Mouse (Mus musculus) small intestine, adult 2 months (tissue): ENCODE data around the gene Vmo1. TPM values are rescaled to one million over a fixed set of nuclear protein-coding genes. Genes with fewer than 3 reads are reported as not detected.
"Not testable (repeated sequence)": the region's sequence is repeated elsewhere in the genome, so short reads cannot be mapped to it uniquely, and the experiment has no call there.

Source experiments
- H3K27ac ChIP-seq: fragments of 200-500 bp; 2 replicates; pipeline ENCODE4 v1.5.1; 2012; ENCODE audit warnings: low read depth, low read length, control low read depth, inconsistent platforms; ENCODE audit not compliant: insufficient read depth
- H3K27me3 ChIP-seq: fragments of 200-500 bp; 2 replicates; pipeline ENCODE4 v1.6.1; 2012; ENCODE audit warnings: mild to moderate bottlenecking, moderate library complexity, low read length, inconsistent platforms; ENCODE audit not compliant: control insufficient read depth, insufficient read depth
- H3K36me3 ChIP-seq: fragments of 200-500 bp; 2 replicates; pipeline ENCODE4 v1.6.1; 2012; ENCODE audit warnings: mild to moderate bottlenecking, low read length, control low read depth, inconsistent platforms; ENCODE audit not compliant: control insufficient read depth, insufficient read depth
- H3K4me1 ChIP-seq: fragments of 200-500 bp; 2 replicates; pipeline ENCODE4 v1.6.1; 2012; ENCODE audit warnings: low read length, inconsistent platforms, mixed read lengths; ENCODE audit not compliant: control insufficient read depth, insufficient read depth, insufficient read length
- H3K4me3 ChIP-seq: fragments of 200-500 bp; 2 replicates; pipeline ENCODE4 v1.5.1; 2012; ENCODE audit warnings: low read depth, mild to moderate bottlenecking, control low read depth, inconsistent platforms, low read length, moderate library complexity
- CTCF ChIP-seq: fragments of 200-500 bp; IDR thresholded peaks from 2 replicates; pipeline ENCODE4 v1.5.1; 2012; ENCODE audit warnings: low read depth, mild to moderate bottlenecking, control low read depth, inconsistent platforms, low read length, moderate library complexity, mixed read lengths; ENCODE audit not compliant: insufficient replicate concordance, insufficient read length; ENCODE audit errors: extremely low read depth
- POLR2A ChIP-seq: fragments of 200-500 bp; IDR thresholded peaks from 2 replicates; pipeline ENCODE4 v1.6.1; 2012; ENCODE audit warnings: low read depth, mild to moderate bottlenecking, control low read depth, inconsistent platforms, low read length, moderate library complexity
- WGBS: fragments of 180-500 bp; shearing (Covaris S2); methylation state at CpG from one replicate; pipeline ENCODE4 v1.1.7; 2018; 5-methylcytosine and 5-hydroxymethylcytosine counted together
- polyA plus RNA-seq: library from polyadenylated mRNA; depleted of rRNA; stranded (reverse); fragments of >200 nt; gene quantifications from 2 replicates; pipeline ENCODE4 v1.2.3, GENCODE M21; 2012

Gene Vmo1
- polyA plus RNA-seq, 1 experiment, result not detected

DNA sequence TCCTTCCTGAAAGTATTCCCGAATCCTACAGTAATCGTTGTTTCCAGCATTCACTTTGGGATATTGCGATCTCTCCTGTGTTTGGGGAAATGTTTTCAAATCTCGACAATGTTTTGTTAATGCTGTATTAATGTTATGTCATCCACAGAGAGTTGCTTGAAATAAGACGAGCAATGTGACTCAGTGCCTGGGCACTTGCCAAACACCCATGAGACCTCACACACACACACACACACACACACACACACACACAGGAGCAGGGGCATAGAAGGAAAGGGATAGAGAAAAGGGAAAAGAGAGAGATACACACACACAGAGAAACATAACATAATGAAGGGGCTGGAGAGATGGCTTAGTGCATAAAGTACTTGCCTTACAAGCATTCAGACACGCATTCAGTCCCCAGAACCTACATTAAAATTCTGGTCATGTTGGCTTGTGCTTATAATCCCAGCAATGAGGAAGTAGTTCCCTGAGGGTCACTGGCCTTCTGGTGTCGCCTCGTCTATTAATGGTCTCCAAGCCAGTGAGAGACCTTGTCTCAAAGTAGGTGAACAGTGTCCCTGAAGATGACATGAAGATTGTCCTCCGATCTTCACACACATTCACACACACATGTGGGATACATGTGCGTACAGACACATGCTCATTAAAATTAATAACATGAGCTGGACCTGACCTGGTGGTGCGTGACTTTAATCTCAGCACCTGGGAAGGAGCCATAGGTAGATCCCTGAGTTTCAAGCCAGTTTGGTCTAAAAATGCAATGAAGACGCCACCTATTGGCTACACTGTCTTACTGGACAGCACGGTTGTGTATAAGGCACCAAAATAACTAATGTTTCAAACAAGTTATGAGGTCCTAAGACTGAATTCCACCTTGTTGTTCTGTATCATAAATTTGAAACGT is 14.6 kb downstream of the Vmo1 start:
- Histone ChIP-seq H3K4me1 (peaks cover 23% of the 10 kb centered on the region), H3K4me3 (no peak overlapping the region), H3K27me3 (no peaks in the 10 kb centered on the region), H3K27ac (peak overlapping the region; percentile 83), H3K36me3 (no peaks in the 10 kb centered on the region)
- 39% methylated on average over 14 of the region's 14 CpGs for WGBS
- TF ChIP-seq POLR2A, result no peak
- no peak for TF ChIP-seq CTCF

DNA sequence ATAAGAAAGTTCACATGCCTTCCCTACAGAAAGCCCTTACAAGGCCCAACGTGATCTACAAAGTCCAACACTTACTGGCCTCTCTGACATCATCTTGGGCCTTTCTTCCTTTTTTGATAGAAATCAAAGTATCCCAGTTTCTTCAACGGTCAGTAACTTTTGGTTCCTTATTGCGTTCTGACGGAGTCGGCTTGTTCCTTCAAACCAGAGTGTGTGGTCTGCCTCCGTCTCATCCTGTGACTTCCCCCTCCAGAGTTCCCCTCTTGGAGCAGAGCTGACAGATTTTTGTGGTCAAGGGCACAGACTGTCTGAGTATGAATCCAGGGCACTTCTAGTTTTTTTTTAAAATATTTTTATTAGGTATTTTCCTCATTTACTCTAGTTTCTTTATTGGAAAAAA is 24.7 kb downstream of the Vmo1 start:
- WGBS, result 72% methylated on average over 6 of the region's 6 CpGs
- Histone ChIP-seq H3K4me1 (peaks cover 7% of the 10 kb centered on the region; the same call in 1 of the 2 replicates), H3K27me3 (no peaks in the 10 kb centered on the region), H3K4me3 (no peak overlapping the region), H3K36me3 (no peaks in the 10 kb centered on the region), H3K27ac (peak overlapping the region; percentile 74)
- TF ChIP-seq POLR2A, result no peak
- TF ChIP-seq CTCF, result no peak

- TF ChIP-seq POLR2A, result no peak
- no peak for TF ChIP-seq CTCF
- no peaks in the 10 kb centered on the region for H3K27me3 ChIP-seq
- H3K27ac ChIP-seq, result peak overlapping the region; percentile 74
- 83% methylated on average over 3 of the region's 3 CpGs for WGBS
- no peaks in the 10 kb centered on the region for H3K36me3 ChIP-seq
- H3K4me3 ChIP-seq, result no peak overlapping the region
- H3K4me1 ChIP-seq, result peaks cover 5% of the 10 kb centered on the region; the same call in 1 of the 2 replicates
Observed at GRCm38 (mm10) chr11:70489138-70489537, 25.3 kb downstream of the Vmo1 start.

DNA sequence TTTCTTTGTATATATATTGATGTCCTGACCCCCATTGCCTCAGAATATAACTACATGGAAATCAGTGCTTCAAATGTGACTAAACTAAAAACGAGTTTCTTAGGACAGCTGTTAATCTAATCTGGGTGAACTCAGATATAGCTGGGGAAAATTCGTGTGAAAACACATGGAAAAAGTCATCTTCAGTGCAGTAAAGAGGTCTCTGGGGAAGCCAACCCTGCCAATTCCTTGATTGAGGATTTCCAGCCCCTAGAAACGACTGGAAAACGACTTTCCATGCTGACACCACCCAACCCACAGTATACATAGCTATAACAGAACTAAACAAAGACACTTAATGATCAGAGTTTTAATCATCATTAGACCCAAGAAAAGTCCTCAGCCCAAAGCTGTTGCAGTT is 26.6 kb downstream of the Vmo1 start:
- no peak overlapping the region for H3K4me3 ChIP-seq
- H3K27me3 ChIP-seq, result no peaks in the 10 kb centered on the region
- 57% methylated on average over 4 of the region's 4 CpGs for WGBS
- no peaks in the 10 kb centered on the region; the same call in 1 of the 2 replicates for H3K4me1 ChIP-seq
- H3K36me3 ChIP-seq, result no peaks in the 10 kb centered on the region
- TF ChIP-seq POLR2A, result no peak
- no peak for TF ChIP-seq CTCF
- H3K27ac ChIP-seq, result no peak overlapping the region

- 45% methylated on average over 2 of the region's 2 CpGs for WGBS
- Histone ChIP-seq H3K4me3 (no peak overlapping the region), H3K4me1 (peaks cover 2% of the 10 kb centered on the region; the same call in 1 of the 2 replicates), H3K27me3 (no peaks in the 10 kb centered on the region), H3K36me3 (no peaks in the 10 kb centered on the region), H3K27ac (no peak overlapping the region)
- TF ChIP-seq POLR2A (no peak), CTCF (no peak)
Observed at GRCm38 (mm10) chr11:70485498-70485897, 28.9 kb downstream of the Vmo1 start.

DNA sequence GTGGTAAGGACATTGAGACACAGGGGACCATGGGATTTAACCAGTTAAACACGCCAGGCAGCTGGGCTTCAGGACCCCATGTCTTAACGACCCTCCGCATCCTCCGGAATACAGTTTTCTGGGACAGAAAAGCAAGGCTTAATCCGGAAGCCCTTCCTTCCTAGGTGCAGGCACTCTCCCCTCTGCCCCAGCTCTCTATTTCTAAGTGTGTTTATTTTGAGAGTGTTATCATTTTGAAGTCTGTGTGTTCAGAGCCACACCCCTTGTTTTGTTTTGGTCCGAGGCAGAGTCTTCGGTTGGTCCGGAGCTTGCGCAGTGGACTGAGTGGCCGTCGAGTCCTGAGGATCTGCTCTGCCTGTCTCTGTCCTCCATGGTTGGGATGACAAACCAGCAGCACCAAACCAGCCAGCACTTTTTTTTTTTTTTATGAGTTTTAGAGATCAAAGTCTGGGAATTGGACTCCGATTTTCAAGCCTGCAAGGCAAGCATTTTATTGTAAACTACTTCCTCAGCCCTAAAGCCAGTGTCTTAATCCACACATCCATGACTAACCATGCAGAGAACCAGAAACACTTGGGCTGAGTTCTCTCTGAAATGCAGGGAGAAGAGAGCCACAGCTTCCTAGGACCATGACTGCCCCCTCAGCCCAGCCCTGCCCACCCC is 39.4 kb downstream of the Vmo1 start:
- Histone ChIP-seq H3K27me3 (no peaks in the 10 kb centered on the region), H3K4me1 (peaks cover 9% of the 10 kb centered on the region), H3K36me3 (no peaks in the 10 kb centered on the region), H3K27ac (peak overlapping the region; percentile 93), H3K4me3 (no peak overlapping the region)
- no peak for TF ChIP-seq CTCF
- no peak for TF ChIP-seq POLR2A
- WGBS, result 25% methylated on average over 12 of the region's 12 CpGs

DNA sequence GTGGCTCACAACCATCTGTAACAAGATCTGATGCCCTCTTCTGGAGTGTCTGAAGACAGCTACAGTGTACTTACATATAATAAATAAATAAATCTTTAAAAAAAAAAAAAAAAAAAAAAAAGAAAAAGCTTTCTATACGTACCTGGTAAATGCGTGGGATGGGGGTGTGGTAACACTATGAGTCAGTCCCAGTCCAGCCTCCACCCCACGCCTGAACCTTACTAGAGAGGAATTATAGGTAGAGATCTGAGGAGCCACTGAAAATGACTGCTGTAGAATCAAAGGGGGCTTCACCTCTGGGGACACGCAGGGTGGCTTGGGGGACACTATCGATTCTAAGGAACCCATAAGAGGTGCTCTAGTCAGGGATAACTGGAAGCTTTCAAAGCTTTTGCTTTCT is 41.1 kb downstream of the Vmo1 start:
- Histone ChIP-seq H3K27ac (peak overlapping the region; percentile 57), H3K4me1 (peaks cover 11% of the 10 kb centered on the region)
- H3K36me3 ChIP-seq, H3K27me3 ChIP-seq, H3K4me3 ChIP-seq: not testable (repeated sequence)
- WGBS, result 59% methylated on average over 5 of the region's 5 CpGs
